Mouse (Mus musculus): Measurements from ENCODE around the gene Mrtfa.

Gene Mrtfa

DNA sequence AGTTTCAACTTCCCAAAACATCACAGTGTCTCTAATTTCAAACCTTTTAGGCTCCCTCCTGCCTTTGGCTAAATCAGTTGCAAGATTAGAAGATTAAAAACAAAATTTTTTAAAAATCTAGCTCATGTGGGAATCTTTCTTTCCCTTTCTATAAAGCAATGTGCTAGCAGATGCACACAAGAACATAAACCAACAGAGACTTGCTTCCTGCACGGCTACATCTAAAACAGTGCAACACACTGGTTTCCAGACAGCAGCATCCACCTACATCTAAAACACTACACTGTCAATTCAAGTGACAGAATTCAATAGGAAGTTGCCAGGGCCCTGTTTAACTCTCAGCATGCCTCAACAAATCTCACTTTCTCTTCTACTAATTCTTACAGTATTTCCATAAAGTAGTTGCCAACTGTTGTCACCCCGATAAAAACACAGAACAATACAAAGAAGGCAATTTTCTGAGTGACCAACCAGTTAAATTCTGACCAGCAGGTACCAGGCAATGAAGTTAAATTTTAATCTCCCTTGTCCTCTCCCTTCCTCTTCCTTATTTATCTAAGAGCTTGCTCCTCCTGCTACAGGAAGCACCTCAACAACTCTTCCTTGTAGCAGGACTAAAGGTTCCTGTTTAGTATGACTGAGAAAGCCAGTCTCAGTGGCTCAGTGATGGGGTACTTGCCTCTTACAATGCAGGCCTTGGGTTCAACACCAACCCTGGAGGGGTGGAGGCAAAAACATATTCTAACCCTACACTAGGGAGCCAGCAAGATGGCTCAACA is 35.5 kb downstream of the Mrtfa start:
- DNase-seq = no peak

DNA sequence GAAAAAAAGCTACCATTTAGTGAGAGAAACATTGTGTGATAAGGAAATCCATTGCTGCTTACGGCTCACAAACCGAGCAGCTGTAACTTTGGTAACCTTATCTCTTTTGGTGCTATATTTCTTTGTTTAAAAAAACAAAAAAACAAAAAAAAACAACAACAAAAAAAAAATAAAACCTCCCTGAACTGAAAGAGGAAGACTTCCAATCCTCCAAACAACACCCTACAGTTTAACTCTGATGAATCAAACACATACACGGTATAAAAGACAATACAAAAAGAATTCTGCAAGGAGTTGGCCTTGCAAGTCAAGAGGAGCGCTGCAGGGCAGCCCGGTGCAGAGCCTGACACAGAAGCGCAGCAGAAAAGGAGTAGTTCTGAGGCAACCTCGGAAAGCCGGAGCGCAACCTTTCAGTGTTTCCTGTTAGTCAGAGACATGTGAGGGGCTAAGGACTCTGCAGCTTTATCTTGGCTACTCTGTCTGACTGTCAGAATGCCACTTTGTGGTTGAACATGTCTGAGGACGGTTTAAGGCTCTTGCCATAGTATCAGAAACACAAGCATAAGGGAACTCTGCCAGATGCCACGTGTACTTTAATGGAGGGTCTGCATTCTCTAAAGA is 48.5 kb downstream of the Mrtfa start:
- no peak for DNase-seq

DNA sequence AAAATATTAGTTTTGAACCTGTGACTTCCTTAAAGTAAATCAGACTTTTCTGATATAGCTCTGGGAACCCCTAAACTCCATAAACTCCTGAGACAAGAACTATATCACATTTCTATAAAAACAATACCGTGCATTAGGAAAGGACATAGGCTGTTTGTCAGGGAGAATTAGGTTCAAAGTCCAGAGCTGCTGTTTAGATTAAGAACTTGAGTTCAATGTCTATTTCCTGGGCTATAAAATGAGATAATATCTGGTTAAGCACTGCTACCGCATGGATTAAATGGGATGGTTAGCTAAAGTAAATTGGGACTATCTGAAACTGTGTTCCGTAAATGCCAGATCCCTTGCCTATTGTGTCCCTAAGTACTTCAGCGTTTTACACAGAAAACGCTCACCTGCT is 50.6 kb downstream of the Mrtfa start:
- no peak for DNase-seq

DNA sequence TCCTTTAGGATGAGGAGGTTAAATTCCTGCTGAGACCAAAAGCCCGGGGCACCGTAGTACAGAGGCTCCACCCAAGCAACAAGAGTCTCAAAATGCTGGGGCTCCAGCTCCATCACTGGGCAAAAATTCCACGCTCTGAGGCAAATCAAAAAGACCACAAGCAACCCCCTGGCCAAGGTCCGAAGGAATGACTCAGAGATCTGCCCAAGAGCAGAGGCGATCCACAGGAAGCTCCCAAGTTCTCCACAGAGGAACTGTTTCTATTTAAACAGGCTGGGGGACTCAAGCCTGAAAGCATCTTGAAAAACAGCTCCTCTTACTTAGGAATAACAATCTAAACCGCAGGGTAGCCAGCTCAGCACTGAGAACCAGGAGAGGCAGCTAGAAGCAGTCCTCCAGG is 53.3 kb downstream of the Mrtfa start:
- DNase-seq = no peak

DNA sequence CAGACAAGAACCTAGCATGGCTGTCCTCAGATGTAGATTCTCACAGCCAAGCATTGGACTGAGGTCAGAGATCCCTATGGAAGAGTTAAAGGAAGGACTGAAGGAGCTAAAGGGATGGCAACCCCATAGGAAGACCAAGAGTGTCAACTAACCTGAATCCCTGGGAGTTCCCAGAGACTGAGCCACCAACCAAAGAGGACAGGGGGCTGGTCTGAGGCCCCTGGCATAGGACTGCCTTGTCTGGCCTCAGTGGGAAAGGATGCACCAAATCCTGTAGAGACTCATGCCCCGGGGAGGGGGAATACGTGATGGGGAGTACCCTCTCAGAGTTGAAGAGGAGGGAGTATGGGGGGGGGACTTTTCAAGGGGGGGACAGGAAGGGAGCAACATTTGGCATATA is 56.8 kb downstream of the Mrtfa start:
- DNase-seq = no peak

DNA sequence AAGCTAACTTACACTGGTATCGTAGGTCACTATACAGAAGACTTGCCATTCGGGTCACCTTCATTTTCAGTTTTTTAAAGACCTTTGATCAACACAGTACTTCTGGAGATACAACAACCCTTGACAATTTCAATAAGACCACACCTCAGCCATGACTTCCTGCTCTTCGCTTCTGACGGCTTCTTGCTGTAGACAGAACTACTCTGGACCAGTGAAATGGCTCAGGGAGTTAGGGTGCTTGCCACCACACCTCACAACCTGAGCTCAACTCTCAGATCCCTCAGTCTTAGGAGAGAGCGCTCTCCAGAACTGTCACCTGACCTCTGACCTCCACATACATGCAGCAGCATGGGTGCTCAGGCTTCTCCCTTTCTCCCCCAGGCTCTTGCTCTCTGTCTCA is 59.4 kb downstream of the Mrtfa start:
- no peak for DNase-seq

DNA sequence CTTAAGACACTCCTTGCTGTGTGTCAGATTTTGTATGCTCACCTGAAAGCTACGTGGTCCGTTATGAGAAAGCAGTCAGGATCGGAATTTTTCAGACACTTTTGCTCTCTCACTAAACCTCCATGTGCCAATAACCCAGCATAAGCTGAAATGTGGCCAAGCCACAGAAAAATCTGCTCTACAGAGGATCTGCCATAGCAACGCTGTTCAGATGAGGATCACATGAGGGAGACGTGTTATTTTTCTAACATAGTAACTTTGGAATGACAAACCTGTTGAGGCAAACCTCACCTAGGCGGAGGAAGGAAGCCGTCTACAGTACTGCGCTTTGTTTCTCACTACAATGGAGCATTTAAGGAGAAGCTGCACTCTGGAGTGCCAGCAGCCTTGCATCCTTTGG is 60.6 kb downstream of the Mrtfa start:
- no peak for DNase-seq

DNA sequence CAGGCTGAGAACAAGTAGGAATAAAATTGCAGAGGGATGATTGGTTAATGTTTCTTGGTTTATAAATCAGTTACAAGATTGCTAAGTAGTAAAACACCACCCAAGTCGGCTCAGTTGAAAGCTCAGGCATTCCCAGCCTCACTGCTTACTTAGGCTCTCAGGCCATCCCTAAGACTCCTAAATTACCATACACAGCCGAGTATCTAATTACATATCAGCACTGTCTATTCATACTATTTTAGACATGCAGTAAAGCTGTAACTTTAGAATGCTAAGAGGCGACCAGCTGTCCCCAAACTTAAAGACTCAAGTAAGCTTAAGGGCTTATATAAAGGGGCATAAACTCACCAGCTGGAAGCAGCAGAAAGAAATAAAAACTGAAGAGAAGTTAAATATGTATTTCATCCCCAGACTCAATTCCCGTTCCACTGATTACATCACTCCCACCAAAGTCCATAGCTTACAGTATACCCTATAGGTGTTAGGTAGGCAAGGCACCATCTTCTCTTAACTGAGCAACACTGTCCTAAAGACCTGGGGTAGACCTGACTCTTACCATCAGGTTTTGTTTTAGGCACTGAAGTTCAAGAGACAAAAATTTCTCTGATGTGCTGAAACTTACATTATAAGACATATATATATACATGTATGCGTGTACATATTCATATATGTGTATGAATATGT is 62.3 kb downstream of the Mrtfa start:
- DNase-seq = no peak

DNA sequence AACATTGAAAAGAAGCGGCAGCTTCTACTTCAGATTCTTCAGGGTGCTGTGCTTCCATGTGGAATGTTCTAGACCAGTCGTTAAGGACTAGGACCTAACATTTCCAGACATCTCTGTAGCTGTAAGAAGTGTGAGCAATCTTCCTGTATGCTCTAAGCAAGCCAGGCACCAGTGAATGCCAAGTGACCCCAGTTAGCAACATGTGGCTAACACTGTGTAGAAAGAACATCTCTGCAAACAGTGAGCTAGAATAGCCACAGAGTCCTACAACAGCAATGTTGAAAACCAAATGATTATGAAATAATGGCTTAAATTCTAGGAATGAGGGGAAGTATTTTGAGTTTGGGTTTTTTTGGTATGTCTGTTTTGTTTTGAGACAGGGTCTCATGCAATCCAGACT is 66.3 kb downstream of the Mrtfa start:
- DNase-seq = no peak

DNA sequence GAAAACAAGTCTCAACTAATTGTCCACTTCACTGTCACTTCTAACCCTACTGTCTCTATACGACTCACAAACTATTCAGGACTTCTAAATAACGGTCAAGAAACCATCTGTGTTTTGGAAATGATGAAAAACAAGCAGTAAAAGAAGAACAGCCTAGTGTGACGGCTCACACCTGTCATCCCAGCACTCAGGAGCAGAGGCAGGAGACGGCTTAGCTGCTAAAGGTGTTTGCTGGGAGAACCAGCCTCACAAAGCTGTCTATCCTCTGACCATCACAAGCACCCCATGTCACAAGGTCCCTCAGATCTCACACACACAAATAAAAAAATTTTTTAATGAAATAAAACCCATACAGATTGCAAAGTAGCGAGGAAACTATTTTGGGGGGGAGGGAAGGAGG is 67.4 kb downstream of the Mrtfa start:
- DNase-seq = no peak

DNA sequence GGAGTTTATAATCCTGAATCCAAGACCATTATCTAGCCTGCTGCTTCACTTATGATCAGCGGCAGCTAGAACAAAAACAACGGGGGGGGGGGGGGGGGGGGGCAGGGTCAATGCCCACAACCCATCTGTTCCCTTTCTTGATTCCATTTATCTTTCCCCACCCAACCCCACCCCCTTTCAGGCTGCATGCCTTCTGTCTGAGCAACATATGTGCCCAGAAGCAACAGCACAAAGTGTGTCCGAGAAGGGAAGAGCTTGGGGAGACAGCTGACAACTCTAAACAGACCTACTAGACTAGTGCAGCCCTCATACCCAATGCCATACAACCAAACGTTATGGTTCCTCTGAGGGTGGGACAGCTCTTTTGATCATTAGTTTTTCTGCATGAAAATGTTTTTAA is 68.0 kb downstream of the Mrtfa start:
- no peak for DNase-seq

DNA sequence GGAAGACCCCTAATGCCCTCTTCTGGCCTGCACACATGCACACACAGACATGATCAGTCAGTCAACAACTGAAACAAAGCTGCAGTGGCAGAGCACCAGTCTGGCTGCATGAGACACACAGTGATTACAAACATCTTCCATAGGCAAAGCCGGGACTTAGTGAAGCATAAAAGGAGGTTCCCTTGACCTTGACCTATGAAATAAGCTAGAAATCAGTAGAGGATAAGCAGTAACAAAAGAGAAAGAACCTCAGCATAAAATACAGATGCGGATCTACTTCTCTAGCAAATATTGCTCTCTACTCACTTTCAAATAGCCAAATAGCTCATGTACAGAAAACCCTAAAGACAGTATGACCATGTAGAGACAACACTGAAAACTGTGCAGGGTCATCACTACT is 68.5 kb downstream of the Mrtfa start:
- DNase-seq = no peak

DNA sequence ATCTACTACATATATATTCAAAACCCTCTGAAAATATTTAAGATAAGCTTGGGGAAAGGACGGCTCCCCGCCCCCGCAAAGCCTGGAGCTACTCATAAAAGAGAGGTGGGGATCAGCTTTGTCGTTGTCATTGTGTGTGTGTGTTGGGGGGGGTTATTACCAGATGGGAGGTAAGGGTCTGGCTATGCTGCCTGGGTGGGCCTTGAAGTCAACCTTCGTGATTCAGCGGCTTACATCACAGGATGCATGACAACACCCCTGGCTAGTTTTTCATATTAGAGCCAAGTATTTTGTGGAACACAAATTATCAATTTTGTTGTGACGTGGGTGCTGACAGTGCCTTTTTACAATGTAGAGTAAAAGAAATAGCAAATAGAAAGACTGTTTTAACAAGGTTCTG is 69.6 kb downstream of the Mrtfa start:
- DNase-seq = no peak

DNA sequence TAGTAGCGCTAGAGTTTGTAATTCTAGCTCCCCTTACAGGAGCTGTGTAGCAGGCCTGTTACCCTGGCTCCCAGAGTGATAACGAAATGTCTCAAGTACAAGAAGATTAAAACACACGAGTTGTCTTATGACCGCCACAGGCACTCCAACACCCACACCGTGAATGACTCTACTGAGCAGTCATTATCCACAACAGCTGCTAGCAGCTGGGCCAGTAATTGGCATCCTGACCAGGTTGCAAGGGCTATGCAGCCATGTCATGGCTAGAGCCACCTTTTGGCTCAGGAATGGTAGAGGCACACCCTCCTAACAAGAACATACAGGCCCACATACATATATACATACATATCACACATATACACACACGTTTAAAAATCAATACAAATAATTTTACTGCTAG is 70.4 kb downstream of the Mrtfa start:
- DNase-seq = no peak

DNA sequence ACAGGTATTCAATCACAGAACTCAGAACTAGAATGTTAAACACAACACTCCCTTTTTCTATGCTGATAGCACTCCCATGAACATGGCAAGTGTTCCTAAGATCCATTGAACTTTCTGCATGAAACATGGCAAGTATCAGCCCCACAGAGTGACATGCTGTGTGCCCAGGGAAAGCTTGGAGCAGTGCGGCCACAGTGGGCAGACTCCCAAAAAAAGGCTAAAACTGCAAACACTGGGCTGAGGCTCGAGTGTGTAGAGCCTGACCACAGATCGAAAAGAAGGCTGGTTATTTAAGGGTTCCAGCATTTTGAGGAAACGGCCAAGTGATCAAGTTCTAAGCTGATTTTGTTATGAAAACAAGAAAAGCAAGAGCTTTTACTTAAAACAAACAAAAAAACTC is 72.3 kb downstream of the Mrtfa start:
- DNase-seq = no peak

DNA sequence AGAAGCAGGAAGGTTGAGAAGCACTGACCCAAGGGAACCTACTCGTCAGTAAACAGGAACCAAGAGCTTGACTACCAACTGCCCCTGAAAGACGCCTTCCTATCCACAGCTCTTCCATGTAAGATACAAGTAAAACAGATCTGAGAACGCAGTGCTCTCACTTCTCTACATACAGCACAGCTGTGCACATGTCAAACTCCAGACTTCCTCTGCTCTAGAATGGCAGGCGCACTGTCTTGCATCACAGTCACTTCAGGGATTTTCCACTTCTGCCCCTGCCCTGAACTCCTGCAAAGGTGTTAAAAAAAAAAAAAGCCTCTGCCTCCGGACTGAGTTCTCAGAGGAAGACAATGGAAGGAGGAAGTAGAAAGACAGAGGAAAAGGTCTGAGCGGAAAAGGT is 78.0 kb downstream of the Mrtfa start:
- no peak for DNase-seq

DNA sequence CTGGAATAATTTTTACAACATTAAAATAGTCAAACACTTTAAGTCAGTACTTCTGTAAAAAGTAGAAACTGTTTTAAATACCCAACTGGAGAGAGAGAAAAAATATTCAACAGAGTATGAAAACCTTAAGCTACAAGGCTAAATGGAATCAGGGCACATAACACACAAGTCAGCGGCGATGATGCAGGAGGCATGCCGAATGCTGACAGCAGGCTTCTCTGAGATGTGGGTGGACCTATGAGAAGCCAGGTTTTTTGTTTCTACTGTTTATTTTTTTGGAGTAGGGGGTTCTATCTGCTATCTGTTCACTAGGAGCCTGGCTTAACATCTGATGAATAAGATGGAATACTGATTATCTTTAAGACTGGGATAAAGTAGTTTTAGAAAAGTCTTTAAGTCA is 80.2 kb downstream of the Mrtfa start:
- no peak for DNase-seq

DNA sequence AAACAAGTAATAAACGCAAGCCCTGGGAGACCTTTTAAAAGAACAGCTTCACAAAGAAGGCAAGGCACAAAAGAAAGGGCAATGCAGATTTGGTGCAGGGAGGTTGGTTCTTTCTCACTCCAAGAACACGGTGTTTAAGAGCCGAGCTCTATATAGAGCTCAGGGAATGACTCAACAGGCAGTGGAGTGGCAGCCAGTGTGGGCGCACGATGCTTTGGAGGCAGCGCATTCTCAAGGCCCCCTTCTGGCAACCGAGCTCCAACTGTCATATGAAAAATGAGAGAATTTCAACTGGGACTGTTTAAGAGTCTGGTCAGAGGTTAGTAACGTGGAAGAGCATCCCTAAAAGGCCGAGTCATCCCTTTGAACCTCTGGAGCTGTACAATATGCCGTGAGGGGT is 84.6 kb downstream of the Mrtfa start:
- no peak for DNase-seq

DNA sequence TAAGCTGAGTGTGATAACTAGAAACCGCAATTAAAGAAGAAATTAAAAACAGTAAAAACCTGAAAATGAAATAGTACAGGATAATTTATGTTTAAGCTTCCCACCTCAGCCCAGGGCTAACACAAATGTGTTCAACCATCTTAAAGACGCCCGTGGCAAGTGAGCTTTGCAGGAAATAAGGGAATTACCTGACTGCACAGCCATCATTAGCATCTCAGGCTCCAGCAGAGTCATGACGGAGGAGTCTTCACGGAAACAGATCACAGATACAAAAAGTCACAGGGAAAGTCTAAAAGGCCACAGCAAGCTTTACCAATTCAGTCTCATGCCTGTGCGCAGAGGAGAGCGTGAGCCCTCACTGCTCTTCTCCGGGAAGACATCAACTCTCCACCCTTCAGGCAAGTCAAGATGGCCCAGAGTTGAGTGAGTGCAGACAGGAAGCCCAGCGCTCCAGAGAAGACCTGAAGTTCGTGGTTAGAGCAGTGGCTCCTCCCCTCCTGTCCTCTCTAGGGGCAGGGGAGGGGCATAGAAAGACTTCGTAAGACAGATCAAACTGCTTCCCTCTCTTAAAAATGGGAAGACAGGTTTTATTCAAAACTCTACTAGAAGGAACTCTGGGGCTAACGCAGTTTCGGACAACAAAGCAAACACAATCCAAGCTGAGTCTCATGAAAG is 85.8 kb downstream of the Mrtfa start:
- peak; percentile 59 to 72 for DNase-seq

DNA sequence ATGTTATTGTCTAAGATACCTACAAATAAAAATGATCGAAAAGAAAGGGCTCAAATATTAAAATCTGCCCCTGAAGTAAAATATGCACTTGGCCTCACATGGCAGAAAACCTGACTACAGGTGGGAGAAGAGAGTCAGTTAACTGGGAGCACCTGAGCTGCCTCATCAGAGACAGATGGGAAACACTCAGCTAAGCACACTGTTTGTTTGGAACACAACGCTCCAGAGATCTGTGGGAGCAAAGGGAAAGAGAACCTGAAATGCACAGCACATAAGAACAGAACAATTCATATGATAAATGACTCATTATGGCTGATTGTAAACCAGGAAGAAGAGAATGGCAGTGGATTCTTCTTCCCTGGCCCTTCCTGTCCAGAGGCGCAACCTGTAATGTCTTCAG is 87.1 kb downstream of the Mrtfa start:
- no peak for DNase-seq

DNA sequence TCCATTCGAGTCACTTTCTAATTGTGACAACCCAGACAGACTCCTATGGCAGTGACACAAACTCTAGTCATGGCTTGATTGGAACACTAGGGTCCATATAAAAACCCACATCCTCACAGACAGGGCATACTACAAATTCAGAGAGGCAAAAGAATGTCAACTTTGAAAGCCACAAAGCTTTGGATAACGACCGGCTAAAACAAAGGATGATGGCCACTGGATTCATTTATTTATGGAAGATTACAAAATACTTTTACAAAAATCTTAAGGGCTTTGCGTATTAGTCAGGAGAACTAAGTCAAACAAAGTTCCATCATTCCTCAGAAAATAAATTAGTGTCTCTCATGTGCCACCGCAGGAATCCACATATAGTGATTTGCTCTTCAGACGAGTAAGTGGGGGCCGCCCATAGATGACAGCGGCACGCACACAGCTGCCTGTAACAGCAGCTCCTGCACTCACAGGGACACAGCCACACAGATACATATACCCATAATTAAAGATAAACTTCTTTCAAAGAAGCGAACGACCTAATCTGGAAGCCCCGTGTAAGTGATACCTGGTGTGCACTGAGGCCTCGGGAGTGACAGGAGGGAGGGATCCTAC is 88.2 kb downstream of the Mrtfa start:
- no peak for DNase-seq

DNA sequence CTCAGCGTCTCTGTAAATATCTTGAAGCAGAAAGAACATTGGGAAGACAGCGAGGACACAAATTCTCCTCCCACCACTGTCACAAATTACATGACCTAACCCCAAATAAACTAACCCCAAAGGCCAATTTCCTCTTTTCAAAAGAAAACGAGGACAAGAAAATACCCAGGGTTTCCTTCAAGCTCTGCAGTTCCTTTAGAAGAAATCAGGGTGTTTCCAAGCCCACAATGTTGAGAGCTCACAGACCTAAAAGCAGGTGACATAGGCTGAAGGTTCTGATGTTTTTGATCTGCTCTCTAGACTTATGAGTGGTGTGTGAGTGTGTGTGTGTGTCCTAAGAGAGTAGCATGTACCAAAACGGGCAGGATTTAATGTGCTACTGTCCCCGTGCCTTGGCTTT is 89.2 kb downstream of the Mrtfa start:
- DNase-seq = no peak

DNA sequence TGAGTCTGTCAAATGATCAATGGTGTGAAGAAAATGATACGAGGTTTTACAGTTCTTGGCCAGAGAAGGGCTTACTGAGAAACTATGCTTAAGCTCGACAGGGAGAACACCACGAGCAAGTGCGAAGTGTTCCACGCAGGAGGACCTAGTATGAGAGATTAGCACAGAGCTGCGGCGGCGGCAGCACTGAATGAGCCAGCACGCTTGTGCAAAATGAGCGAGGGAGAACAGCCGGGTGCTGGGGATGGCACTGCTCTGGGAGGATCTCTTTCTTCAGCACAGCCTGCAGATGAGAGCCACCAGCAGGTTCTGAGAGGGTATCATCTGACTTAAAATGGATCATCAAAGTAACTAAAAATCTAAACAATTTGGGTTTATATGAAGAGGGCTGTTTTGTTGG is 91.3 kb downstream of the Mrtfa start:
- no peak for DNase-seq
